Mouse (Mus musculus) liver, embryonic 12.5 days (tissue): ENCODE measurements around the gene Sbno1. TPM values are rescaled to one million over a fixed set of nuclear protein-coding genes. Genes with fewer than 3 reads are reported as not detected.
A peak's percentile ranks its signal among the peaks of the same experiment; 100 is the strongest.
"Not testable (repeated sequence)": the region's sequence is repeated elsewhere in the genome, so short reads cannot be mapped to it uniquely, and the experiment has no call there.

Source experiments
- ATAC-seq: fragments of 200-750 bp; cut with Nextera tagmentation; 2 replicates; pipeline ENCODE4 v1.8.0; 2017; ENCODE audit warnings: moderate number of reproducible peaks, mild to moderate bottlenecking, moderate library complexity
- H3K27ac ChIP-seq: fragments of 300-500 bp; sonication (generic); 2 replicates; pipeline ENCODE4 v1.5.1; 2016; ENCODE audit warnings: mild to moderate bottlenecking
- H3K27me3 ChIP-seq: fragments of 300-500 bp; sonication (generic); replicated peaks from 2 replicates; pipeline ENCODE4 v1.6.1; 2016; ENCODE audit warnings: mild to moderate bottlenecking, moderate library complexity
- H3K36me3 ChIP-seq: fragments of 300-500 bp; sonication (generic); 2 replicates; pipeline ENCODE4 v1.6.1; 2016; ENCODE audit warnings: mild to moderate bottlenecking, moderate library complexity
- H3K4me1 ChIP-seq: fragments of 300-500 bp; sonication (generic); 2 replicates; pipeline ENCODE4 v1.6.1; 2016
- H3K4me2 ChIP-seq: fragments of 300-500 bp; sonication (generic); 2 replicates; pipeline ENCODE4 v1.6.1; 2016; ENCODE audit warnings: mild to moderate bottlenecking, moderate library complexity
- H3K4me3 ChIP-seq: fragments of 300-500 bp; sonication (generic); 2 replicates; pipeline ENCODE4 v1.5.1; 2016; ENCODE audit warnings: mild to moderate bottlenecking, moderate library complexity
- H3K9ac ChIP-seq: fragments of 300-500 bp; sonication (generic); 2 replicates; pipeline ENCODE4 v1.6.1; 2016; ENCODE audit warnings: mild to moderate bottlenecking, moderate library complexity
- H3K9me3 ChIP-seq: fragments of 300-500 bp; sonication (generic); replicated peaks from 2 replicates; pipeline ENCODE4 v1.6.1; 2016; ENCODE audit warnings: mild to moderate bottlenecking, moderate library complexity
- WGBS: fragments of 180-500 bp; shearing (Covaris S2); methylation state at CpG from one replicate; pipeline ENCODE4 v1.1.7; 2016; ENCODE audit not compliant: insufficient replicate concordance; 5-methylcytosine and 5-hydroxymethylcytosine counted together
- polyA plus RNA-seq: library from polyadenylated mRNA; unstranded; fragments of >200 nt; fragmentation: Nextera tagmentation; extraction: Ambion mirVana; gene quantifications from 2 replicates; pipeline ENCODE4 v1.2.1, GENCODE M21; 2016

Sbno1 gene
- polyA plus RNA-seq, 1 experiment from 2014 or later: 60.1 TPM

DNA sequence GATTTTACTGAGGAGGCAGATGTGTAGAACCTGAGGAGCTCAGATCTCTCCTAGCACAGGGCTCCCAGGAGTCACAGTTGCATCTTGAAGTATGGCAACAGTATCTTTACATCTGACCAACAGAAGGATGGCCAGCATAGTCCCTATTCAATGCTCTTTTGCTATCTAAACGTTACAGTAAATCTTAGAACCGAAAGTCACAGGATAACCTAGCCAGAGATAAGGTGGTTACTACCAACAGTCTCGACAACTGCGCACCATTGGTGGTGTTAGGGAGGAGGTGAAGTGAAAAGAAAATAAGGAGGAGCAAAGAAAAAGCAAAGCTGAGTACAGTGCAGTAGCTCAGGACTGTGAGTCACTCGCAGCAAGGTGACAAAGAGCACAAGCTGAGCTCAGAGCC is 13.6 kb downstream of the Sbno1 start:
- peaks cover 66% of the 10 kb centered on the region for H3K36me3 ChIP-seq
- no peaks in the 10 kb centered on the region for H3K27me3 ChIP-seq
- H3K4me2 ChIP-seq: no peak overlapping the region
- H3K4me1 ChIP-seq: peaks cover 11% of the 10 kb centered on the region; the same call in 1 of the 2 replicates
- H3K27ac ChIP-seq: no peak overlapping the region
- 44% methylated on average over 5 of the region's 5 CpGs for WGBS
- H3K9ac ChIP-seq: no peak overlapping the region
- H3K4me3 ChIP-seq: no peak overlapping the region
- 0 out of 2 replicates have a peak, but pooled peaks have one; percentile 42 for ATAC-seq
- H3K9me3 ChIP-seq: no peaks in the 10 kb centered on the region

DNA sequence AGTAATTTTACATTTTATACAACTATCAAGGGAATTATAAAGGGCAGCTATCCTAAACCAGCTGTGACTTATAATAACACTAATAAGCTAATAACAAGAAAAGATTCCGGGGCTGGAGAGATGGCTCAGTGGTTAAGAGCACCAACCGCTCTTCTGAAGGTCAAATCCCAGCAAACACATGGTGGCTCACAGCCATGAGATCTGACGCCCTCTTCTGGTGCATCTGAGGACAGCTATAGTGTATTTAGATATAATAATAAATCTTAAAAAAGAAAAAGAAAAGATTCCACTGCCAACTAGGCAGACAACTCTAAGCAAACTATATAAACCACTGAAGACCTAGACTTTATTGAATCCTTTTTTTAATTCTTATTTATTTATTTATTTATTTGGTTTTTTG is 15.0 kb downstream of the Sbno1 start:
- no peak overlapping the region for H3K4me2 ChIP-seq
- H3K9me3 ChIP-seq: no peaks in the 10 kb centered on the region
- H3K27me3 ChIP-seq: no peaks in the 10 kb centered on the region
- no peak overlapping the region for H3K9ac ChIP-seq
- peaks cover 11% of the 10 kb centered on the region; the same call in 1 of the 2 replicates for H3K4me1 ChIP-seq
- ATAC-seq: no peak
- no peak overlapping the region for H3K4me3 ChIP-seq
- WGBS: 72% methylated on average over 3 of the region's 3 CpGs
- H3K36me3 ChIP-seq: peaks cover 78% of the 10 kb centered on the region
- H3K27ac ChIP-seq: no peak overlapping the region

GRCm38 (mm10) chr5:124393726-124394125 is 32.1 kb downstream of the Sbno1 start:
- Histone ChIP-seq H3K27me3 (no peaks in the 10 kb centered on the region), H3K36me3 (peaks cover 96% of the 10 kb centered on the region), H3K27ac (no peak overlapping the region), H3K9ac (no peak overlapping the region), H3K4me2 (no peak overlapping the region), H3K4me3 (no peak overlapping the region), H3K9me3 (no peaks in the 10 kb centered on the region), H3K4me1 (no peaks in the 10 kb centered on the region)
- ATAC-seq: no peak
- WGBS: 54% methylated on average over 7 of the region's 7 CpGs

DNA sequence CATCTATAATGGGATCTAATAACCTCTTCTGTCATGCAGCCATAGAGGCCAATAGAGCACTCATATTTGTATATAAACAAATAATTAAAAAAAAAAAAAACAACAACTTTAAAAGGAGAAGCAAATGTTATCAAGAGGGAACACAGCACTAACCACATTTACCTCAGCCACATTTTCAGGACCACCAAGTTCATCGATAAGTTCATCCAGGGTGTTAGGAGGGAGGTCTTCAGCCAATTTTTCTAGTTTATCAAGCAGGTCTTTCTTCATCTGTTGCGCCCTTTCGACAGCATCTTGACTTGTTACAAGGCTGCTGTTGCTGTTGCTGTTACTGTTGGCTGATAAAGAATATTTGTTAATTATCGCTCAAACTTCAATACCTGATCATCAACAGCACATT is 33.4 kb downstream of the Sbno1 start:
- H3K36me3 ChIP-seq: peaks cover 97% of the 10 kb centered on the region
- ATAC-seq: no peak
- no peak overlapping the region for H3K27ac ChIP-seq
- H3K9ac ChIP-seq: no peak overlapping the region
- no peak overlapping the region for H3K4me2 ChIP-seq
- H3K4me3 ChIP-seq: no peak overlapping the region
- H3K9me3 ChIP-seq: no peaks in the 10 kb centered on the region
- WGBS: 81% methylated on average over 4 of the region's 4 CpGs
- H3K27me3 ChIP-seq: no peaks in the 10 kb centered on the region
- H3K4me1 ChIP-seq: no peaks in the 10 kb centered on the region

GRCm38 (mm10) chr5:124387932-124388331 is 37.9 kb downstream of the Sbno1 start:
- 72% methylated on average over 5 of the region's 5 CpGs for WGBS
- Histone ChIP-seq H3K9me3 (no peaks in the 10 kb centered on the region), H3K27ac (no peak overlapping the region), H3K4me2 (no peak overlapping the region), H3K4me1 (no peaks in the 10 kb centered on the region), H3K27me3 (no peaks in the 10 kb centered on the region), H3K4me3 (no peak overlapping the region), H3K9ac (no peak overlapping the region), H3K36me3 (peaks cover 95% of the 10 kb centered on the region)
- ATAC-seq: no peak

DNA sequence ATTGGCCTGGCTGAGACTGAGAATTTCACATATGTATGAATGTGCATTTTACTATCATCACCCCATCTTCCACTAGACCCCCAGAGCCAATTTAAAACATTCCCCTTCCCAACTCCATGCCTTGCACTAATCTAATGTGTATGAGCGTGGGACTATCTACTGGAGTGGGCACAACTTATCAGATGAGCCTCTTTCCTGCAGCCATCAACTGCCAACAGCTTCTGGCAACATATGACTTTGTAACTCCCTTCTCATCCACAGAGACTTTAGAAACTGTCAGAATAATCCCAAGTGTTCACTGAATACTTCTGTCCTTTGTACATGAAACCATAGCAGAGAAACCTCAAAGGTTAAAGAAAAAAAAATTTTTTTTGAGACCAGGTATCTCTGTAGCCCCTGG is 45.7 kb downstream of the Sbno1 start:
- Histone ChIP-seq H3K9ac (no peak overlapping the region), H3K4me3 (no peak overlapping the region), H3K27ac (no peak overlapping the region), H3K4me1 (no peaks in the 10 kb centered on the region), H3K27me3 (no peaks in the 10 kb centered on the region), H3K36me3 (peaks cover 96% of the 10 kb centered on the region), H3K4me2 (no peak overlapping the region), H3K9me3 (no peaks in the 10 kb centered on the region)
- 59% methylated on average over 1 of the region's 1 CpGs for WGBS
- no peak for ATAC-seq

DNA sequence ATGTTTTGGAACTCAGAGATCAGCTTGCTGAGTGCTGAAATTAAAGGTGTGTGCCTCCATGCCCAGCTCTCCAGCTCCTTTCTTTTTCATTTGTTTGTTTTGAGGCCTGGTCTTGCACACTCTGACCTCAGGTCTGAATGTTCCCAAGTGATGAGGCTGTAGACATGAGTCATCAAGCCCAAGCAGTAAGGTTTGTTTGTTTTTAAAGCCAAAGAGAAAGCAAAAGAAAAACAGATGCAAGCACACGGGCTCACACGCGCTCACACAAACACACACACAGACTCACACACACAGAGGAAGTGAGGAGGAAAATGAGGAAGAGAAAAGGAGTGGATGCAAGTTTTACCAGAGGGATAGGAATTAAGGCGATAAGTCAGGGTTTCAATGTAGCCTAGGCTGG is 48.7 kb downstream of the Sbno1 start:
- WGBS: 86% methylated on average over 4 of the region's 4 CpGs
- no peak for ATAC-seq
- Histone ChIP-seq H3K9me3 (no peaks in the 10 kb centered on the region), H3K4me3 (no peak overlapping the region), H3K36me3 (peaks cover 96% of the 10 kb centered on the region), H3K27ac (no peak overlapping the region; the same call in 1 of the 2 replicates), H3K4me2 (no peak overlapping the region), H3K9ac (no peak overlapping the region), H3K4me1 (no peaks in the 10 kb centered on the region), H3K27me3 (no peaks in the 10 kb centered on the region)

DNA sequence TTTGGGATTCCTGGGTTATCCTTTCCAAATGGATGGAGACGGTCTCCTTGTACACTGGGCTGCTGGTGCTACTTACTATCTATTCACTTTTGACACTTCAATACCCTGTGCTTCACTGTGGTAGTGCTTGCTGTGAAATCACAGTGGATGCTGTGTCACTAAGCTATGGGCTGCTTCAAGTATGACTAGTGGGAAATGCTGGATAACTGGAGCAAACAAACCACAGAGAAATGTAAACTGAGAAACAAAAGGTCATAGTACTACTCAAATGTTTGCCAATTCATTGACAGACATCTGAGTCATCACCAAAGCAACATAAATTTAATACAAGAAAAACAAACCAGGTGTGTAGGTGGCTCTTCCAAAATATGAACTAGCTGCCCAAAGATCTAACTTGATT is 49.4 kb downstream of the Sbno1 start:
- no peaks in the 10 kb centered on the region for H3K4me1 ChIP-seq
- no peak overlapping the region for H3K27ac ChIP-seq
- H3K4me3 ChIP-seq: no peak overlapping the region
- no peak overlapping the region for H3K9ac ChIP-seq
- H3K4me2 ChIP-seq: no peak overlapping the region
- H3K9me3 ChIP-seq: no peaks in the 10 kb centered on the region
- peaks cover 96% of the 10 kb centered on the region for H3K36me3 ChIP-seq
- ATAC-seq: no peak
- no peaks in the 10 kb centered on the region for H3K27me3 ChIP-seq
- WGBS: 92% methylated on average over 1 of the region's 1 CpGs

DNA sequence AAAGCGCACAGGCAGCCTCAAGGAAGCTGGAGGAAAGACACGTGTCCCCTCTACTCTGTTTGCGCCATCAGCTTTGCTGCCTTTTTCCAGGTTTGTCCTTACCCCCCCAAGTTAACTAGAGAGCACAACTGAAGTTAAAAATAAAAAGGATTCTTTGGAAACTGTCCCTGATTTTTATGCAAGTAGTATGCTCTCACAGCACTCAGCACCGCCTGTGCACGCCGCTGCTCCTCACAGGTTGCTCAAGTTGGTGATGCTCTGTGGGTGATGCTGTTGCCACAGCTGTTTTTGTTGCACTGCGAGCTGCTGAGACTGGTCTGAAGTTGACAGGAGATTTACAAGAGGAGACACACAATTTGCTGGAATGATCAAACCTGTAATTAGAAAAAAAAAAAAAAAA is 51.5 kb downstream of the Sbno1 start:
- 93% methylated on average over 7 of the region's 7 CpGs for WGBS
- no peaks in the 10 kb centered on the region for H3K9me3 ChIP-seq
- no peak overlapping the region for H3K9ac ChIP-seq
- no peak overlapping the region for H3K4me3 ChIP-seq
- no peak for ATAC-seq
- no peak overlapping the region for H3K4me2 ChIP-seq
- H3K4me1 ChIP-seq: no peaks in the 10 kb centered on the region
- no peak overlapping the region for H3K27ac ChIP-seq
- H3K36me3 ChIP-seq: peaks cover 96% of the 10 kb centered on the region
- no peaks in the 10 kb centered on the region for H3K27me3 ChIP-seq

GRCm38 (mm10) chr5:124366721-124367120 is 59.1 kb downstream of the Sbno1 start:
- 64% methylated on average over 3 of the region's 3 CpGs for WGBS
- Histone ChIP-seq H3K36me3 (peaks cover 38% of the 10 kb centered on the region), H3K9ac (no peak overlapping the region), H3K27me3 (no peaks in the 10 kb centered on the region), H3K4me2 (no peak overlapping the region), H3K4me3 (no peak overlapping the region), H3K9me3 (no peaks in the 10 kb centered on the region), H3K4me1 (no peaks in the 10 kb centered on the region), H3K27ac (no peak overlapping the region)
- no peak for ATAC-seq

- WGBS: 74% methylated on average over 2 of the region's 2 CpGs
Observed at GRCm38 (mm10) chr5:124365754-124366153, 60.0 kb downstream of the Sbno1 start.

GRCm38 (mm10) chr5:124364173-124364918 is 61.5 kb downstream of the Sbno1 start:
- H3K9me3 ChIP-seq: no peaks in the 10 kb centered on the region
- H3K4me1 ChIP-seq: no peaks in the 10 kb centered on the region
- H3K27me3 ChIP-seq: no peaks in the 10 kb centered on the region
- no peak overlapping the region for H3K4me2 ChIP-seq
- no peak for ATAC-seq
- no peak overlapping the region for H3K27ac ChIP-seq
- no peak overlapping the region for H3K9ac ChIP-seq
- WGBS: 77% methylated on average over 6 of the region's 6 CpGs
- H3K36me3 ChIP-seq: peaks cover 14% of the 10 kb centered on the region
- no peak overlapping the region for H3K4me3 ChIP-seq

More at GRCm38 (mm10) chr5:124365754-124366153, 60.0 kb downstream of the Sbno1 start:
- H3K4me1 ChIP-seq: no peaks in the 10 kb centered on the region
- no peak overlapping the region for H3K4me2 ChIP-seq
- ATAC-seq: no peak
- no peak overlapping the region for H3K4me3 ChIP-seq
- H3K9me3 ChIP-seq: no peaks in the 10 kb centered on the region
- no peak overlapping the region for H3K9ac ChIP-seq
- H3K36me3 ChIP-seq: peaks cover 28% of the 10 kb centered on the region
- H3K27me3 ChIP-seq: no peaks in the 10 kb centered on the region
- no peak overlapping the region for H3K27ac ChIP-seq

DNA sequence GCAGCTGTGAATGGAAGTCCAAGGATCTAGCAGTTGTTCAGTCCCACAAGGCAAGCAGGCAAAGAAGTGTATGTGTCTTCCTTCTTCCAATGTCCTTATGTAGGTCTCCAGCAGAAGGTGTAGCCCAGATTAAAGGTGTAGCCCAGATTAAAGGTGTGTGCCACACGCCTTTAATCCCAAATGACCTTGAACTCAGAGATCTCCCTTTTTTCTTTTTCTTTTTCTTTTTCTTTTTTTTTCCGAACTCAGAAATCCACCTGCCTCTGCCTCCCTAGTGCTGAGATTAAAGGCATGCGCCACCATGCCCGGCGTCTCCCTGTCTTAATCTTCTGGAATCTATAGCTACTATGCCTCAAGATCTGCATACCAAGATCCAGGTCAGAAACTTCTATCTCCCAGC is 62.8 kb downstream of the Sbno1 start, which contains the start of gene Cdk2ap1:
Gene Cdk2ap1, minus strand, starts transcription at position 101 of the 400 bp plus-strand sequence.
- not testable (repeated sequence) for H3K27ac ChIP-seq, ATAC-seq, H3K36me3 ChIP-seq, H3K9me3 ChIP-seq, H3K4me1 ChIP-seq, H3K27me3 ChIP-seq, H3K4me2 ChIP-seq, H3K4me3 ChIP-seq, H3K9ac ChIP-seq
- WGBS: 78% methylated on average over 5 of the region's 5 CpGs
